Mouse (Mus musculus): ENCODE results near the gene Tcap.

GRCm38 (mm10) chr11:98376756-98377155, 6.9 kb upstream of the Tcap start:
- TF ChIP-seq TAL1 (IDR thresholded peaks at IDR 0.05; ENCODE audit: low read length) (no peak), GATA1 (IDR thresholded peaks at IDR 0.05; ENCODE audit: low read length) (no peak)
